Mouse (Mus musculus) cerebellum, adult 2 months (tissue): ENCODE results near the gene Tram2. TPM values are rescaled to one million over a fixed set of nuclear protein-coding genes. Genes with fewer than 3 reads are reported as not detected.

Experiments
- DNase-seq, 2 experiments: peaks; one replicate each; pipeline ENCODE4 v3.0.0; 2021
- H3K27ac ChIP-seq: fragments of 200-500 bp; 2 replicates; pipeline ENCODE4 v1.5.1; 2012; ENCODE audit warnings: low read length, control low read depth, inconsistent platforms; ENCODE audit not compliant: insufficient read depth
- H3K27me3 ChIP-seq: fragments of 200-500 bp; 2 replicates; pipeline ENCODE4 v1.6.1; 2012; ENCODE audit warnings: inconsistent platforms, mild to moderate bottlenecking, low read length, moderate library complexity; ENCODE audit not compliant: control insufficient read depth, insufficient read depth
- H3K4me1 ChIP-seq: fragments of 200-500 bp; 2 replicates; pipeline ENCODE4 v1.6.1; 2011; ENCODE audit warnings: low read length; ENCODE audit not compliant: control insufficient read depth, insufficient read depth
- H3K4me3 ChIP-seq: fragments of 200-500 bp; replicated peaks from 2 replicates; pipeline ENCODE3; 2011; ENCODE audit warnings: mild to moderate bottlenecking, low read depth, low read length, control low read depth; ENCODE audit not compliant: insufficient read depth
- CTCF ChIP-seq: fragments of 200-500 bp; IDR thresholded peaks from 2 replicates; pipeline ENCODE4 v1.5.1; 2011; ENCODE audit warnings: low read depth, mild to moderate bottlenecking, control low read depth, low read length, moderate library complexity, borderline replicate concordance; ENCODE audit not compliant: insufficient read depth
- POLR2A ChIP-seq: fragments of 200-500 bp; IDR thresholded peaks from 2 replicates; pipeline ENCODE4 v1.6.1; 2011; ENCODE audit warnings: low read length, control low read depth, borderline replicate concordance; ENCODE audit not compliant: insufficient read depth
- WGBS: fragments of 180-500 bp; shearing (Covaris S2); methylation state at CpG from one replicate; pipeline ENCODE4 v1.1.7; 2018; 5-methylcytosine and 5-hydroxymethylcytosine counted together
- polyA plus RNA-seq: library from polyadenylated mRNA; depleted of rRNA; stranded (reverse); fragments of >200 nt; gene quantifications from 2 replicates; pipeline ENCODE4 v1.2.3, GENCODE M21; 2012

Gene Tram2
- polyA plus RNA-seq, 1 experiment, result 0.93 TPM

DNA sequence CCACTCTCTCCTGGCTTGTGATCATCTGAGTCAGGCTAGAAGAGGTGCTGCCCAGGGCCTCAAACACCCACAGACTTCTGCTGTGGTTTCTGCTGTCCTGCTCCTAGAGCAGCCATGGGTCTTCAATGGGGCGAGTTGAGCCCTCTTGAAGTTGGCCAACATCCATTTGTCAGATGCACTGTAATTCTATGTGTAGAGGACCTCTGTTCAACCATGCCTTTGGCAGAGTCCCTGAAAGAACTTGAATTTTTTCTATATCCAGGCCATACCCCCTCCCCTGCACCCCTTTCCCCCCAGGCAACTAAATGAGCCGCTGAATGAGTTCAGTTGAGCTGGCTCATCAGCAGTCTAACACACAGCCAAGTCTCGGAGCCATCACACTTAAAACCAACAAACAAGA, 39.5 kb downstream of the Tram2 start:
- H3K27ac ChIP-seq, result no peak overlapping the region
- no peak for TF ChIP-seq POLR2A
- no peak for TF ChIP-seq CTCF
- no peaks in the 10 kb centered on the region for H3K27me3 ChIP-seq
- DNase-seq, result no peak
- WGBS, result 68% methylated on average over 3 of the region's 3 CpGs
- no peak overlapping the region for H3K4me3 ChIP-seq
- no peaks in the 10 kb centered on the region for H3K4me1 ChIP-seq

DNA sequence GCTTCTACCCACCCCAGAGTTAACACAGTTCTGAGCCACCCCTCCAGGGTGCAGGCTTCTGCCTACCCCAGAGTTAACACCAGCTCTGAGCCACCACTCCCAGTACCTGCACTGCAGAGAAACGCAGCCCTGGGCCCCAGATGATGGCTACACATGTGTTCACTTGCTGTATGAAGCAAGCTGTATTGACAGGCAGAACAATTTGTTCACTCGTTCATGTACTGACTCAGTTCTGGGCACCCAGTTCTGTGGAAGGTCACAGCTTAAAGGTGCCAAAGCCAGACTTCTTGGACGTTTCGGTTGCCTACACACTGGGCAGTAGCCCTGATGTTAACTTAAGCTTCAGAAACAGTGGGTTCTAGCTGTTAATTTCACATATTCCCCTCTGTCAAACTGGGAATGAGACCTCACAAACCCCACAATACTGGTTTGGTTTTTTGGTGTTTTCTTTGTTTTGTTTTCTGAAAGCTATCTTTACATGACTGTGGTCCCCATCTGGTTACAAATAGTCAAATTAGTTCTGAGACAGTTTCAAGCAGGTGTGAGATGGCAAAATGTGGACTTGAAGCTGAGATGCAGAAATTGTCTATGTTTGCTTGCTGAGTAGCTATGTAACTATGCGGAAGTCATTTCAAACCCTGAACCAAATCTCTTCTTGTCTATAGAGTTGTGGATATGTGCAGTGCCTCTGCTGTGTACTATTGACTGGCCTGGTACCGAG, 41.0 kb downstream of the Tram2 start:
- Histone ChIP-seq H3K27ac (no peak overlapping the region), H3K27me3 (no peaks in the 10 kb centered on the region), H3K4me1 (no peaks in the 10 kb centered on the region), H3K4me3 (no peak overlapping the region)
- TF ChIP-seq CTCF, result no peak
- no peak for TF ChIP-seq POLR2A
- no peak for DNase-seq
- 71% methylated on average over 6 of the region's 6 CpGs for WGBS

DNA sequence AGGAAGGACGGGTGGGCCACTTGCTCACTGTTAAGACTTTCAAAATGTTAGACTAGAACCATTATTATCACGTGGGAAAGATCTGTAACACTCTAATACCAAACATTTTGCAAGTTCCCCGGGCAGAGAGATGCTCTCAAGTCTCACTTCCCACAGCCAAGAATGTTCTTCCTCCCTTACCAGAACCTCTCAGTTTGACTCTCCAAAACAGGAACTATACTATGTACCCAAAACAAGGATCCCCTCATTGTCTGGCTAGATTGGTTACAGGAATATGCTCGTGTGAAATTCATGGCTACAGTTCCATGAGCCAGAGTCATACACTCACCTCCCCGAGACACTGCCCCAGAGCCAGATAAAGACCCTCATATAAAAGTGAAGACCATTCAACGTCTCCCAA, 43.2 kb downstream of the Tram2 start:
- Histone ChIP-seq H3K4me1 (no peaks in the 10 kb centered on the region), H3K27ac (no peak overlapping the region), H3K4me3 (no peak overlapping the region), H3K27me3 (no peaks in the 10 kb centered on the region)
- WGBS, result 82% methylated on average over 6 of the region's 6 CpGs
- no peak for TF ChIP-seq CTCF
- no peak for TF ChIP-seq POLR2A
- no peak for DNase-seq

DNA sequence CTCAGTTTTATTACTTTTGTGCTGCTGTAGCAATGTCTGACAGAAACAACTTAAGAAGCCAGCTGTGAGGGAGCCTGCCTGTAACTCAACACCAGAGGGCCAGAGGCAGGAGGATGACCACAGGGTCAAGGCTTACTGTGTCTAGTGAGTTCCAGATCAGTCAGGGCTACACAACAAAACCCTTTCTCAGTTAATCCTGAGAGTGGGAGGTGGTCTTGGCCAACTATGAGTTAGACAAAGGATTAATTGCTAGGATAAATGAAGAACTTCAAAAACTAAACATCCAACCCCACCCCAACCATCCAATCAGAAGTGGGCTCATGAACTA, 45.3 kb downstream of the Tram2 start:
- no peaks in the 10 kb centered on the region for H3K27me3 ChIP-seq
- H3K27ac ChIP-seq, result no peak overlapping the region
- H3K4me1 ChIP-seq, result no peaks in the 10 kb centered on the region
- no peak for DNase-seq
- TF ChIP-seq POLR2A, result no peak
- no peak for TF ChIP-seq CTCF
- H3K4me3 ChIP-seq, result no peak overlapping the region

DNA sequence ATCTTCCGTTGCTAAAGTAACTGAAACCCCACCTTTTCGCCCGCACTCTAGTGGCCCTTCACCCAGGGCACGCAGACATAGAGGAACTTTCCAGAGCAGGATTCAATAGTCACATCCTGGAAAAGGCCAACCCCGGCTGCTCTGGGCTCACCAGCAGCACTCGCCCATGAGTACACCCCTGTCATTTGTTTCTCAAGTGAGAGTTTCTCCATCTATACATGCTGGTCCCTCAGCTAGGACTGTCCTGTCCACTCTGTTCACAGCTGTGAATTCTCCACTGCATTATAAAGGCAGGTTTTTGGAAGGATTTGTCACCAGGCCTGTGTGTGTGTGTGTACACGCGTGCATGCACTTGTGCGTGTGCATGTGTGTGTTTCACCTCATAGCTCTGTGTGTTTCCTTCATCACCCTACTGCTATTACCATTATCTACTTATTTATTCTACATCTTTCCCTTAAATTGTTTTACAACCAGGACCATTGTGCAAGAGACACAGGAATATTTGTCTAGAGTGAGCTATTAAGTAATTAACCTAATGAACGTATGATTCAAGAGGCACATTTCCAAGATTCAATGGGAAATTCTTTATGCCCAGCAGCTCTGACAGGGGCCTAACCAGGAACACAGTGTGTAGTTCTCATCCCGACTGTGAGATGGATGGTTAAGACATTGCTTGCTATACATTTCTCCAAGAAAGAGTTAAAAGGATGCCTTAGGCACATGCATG, 45.8 kb downstream of the Tram2 start:
- TF ChIP-seq CTCF (no peak), POLR2A (no peak)
- no peaks in the 10 kb centered on the region for H3K27me3 ChIP-seq
- H3K4me3 ChIP-seq, result no peak overlapping the region
- H3K27ac ChIP-seq, result no peak overlapping the region
- WGBS, result 92% methylated on average over 11 of the region's 11 CpGs
- no peaks in the 10 kb centered on the region for H3K4me1 ChIP-seq
- no peak for DNase-seq

DNA sequence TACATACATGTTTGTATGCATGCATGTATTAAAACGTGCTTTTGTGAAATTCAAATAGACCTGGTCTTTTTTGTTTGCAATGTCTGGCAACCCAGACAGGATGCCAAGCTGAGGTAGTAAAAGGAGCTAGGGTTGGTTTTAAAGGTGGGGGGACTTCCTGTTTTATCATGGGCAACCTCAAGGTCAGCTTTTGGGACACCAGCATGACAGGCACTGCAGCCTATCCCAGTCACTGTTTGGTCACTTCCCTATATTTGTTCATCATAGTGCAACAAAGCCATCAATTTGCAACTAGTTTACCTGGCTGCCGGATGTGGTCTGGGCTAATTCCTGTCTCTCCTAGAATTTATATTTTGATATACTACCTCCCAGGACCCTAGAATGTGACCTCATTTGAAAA, 47.4 kb downstream of the Tram2 start:
- no peaks in the 10 kb centered on the region for H3K4me1 ChIP-seq
- H3K27me3 ChIP-seq, result no peaks in the 10 kb centered on the region
- no peak overlapping the region for H3K4me3 ChIP-seq
- 97% methylated on average over 2 of the region's 2 CpGs for WGBS
- DNase-seq, result no peak
- no peak overlapping the region for H3K27ac ChIP-seq
- TF ChIP-seq CTCF (no peak), POLR2A (no peak)

DNA sequence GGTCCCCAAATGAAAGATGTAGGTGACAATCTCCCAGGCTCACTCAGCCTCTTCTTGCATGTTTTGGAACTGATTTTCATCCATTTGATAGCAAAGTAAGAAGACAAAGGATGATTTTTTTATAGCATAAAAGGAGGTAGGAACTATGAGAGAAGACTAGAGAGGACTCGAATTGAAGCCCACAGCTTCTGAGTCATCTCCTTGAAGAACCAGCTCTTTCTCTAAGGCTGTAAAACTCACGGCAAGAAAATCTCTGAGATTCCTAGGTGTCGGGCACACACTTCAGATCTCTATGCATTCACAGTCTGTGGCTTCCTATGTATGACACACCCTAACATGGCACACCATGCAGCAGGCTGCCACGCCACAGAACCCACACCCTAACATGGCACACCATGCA, 50.0 kb downstream of the Tram2 start:
- 97% methylated on average over 4 of the region's 4 CpGs for WGBS

DNA sequence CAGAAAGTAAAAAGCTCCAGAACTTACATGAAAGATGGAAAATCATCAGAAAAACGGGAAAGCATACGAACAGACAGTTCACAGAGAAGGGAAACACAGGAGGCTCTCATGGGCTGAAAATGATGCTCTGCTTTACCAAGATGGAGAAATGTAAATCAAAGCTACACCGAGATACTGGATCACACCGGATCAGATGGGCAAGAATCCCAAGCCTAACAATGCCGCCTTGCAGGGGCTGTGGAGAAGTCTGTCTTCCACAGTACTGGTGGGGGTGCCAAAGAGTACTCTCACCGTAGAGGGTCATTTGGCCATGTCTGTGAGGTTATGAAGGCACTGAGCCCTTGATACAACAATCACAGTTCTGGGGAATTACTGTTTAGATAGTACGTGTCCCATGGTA, 52.5 kb downstream of the Tram2 start:
- 68% methylated on average over 7 of the region's 7 CpGs for WGBS
- no peak for TF ChIP-seq CTCF
- no peak for TF ChIP-seq POLR2A
- Histone ChIP-seq H3K27ac (no peak overlapping the region), H3K4me3 (no peak overlapping the region), H3K27me3 (no peaks in the 10 kb centered on the region), H3K4me1 (no peaks in the 10 kb centered on the region)
- DNase-seq, result no peak

More for the DNA sequence above, 50.0 kb downstream of the Tram2 start:
- Histone ChIP-seq H3K27ac (no peak overlapping the region), H3K27me3 (no peaks in the 10 kb centered on the region), H3K4me1 (no peaks in the 10 kb centered on the region), H3K4me3 (no peak overlapping the region)
- TF ChIP-seq CTCF, result no peak
- TF ChIP-seq POLR2A, result no peak
- DNase-seq, result no peak
